Mouse (Mus musculus) layer of hippocampus, adult 9-11 months (tissue): ENCODE measurements around the gene Babam2.

Experiments used
- DNase-seq: peaks from one replicate; pipeline ENCODE4 v3.0.0; 2022

Babam2 gene

DNA sequence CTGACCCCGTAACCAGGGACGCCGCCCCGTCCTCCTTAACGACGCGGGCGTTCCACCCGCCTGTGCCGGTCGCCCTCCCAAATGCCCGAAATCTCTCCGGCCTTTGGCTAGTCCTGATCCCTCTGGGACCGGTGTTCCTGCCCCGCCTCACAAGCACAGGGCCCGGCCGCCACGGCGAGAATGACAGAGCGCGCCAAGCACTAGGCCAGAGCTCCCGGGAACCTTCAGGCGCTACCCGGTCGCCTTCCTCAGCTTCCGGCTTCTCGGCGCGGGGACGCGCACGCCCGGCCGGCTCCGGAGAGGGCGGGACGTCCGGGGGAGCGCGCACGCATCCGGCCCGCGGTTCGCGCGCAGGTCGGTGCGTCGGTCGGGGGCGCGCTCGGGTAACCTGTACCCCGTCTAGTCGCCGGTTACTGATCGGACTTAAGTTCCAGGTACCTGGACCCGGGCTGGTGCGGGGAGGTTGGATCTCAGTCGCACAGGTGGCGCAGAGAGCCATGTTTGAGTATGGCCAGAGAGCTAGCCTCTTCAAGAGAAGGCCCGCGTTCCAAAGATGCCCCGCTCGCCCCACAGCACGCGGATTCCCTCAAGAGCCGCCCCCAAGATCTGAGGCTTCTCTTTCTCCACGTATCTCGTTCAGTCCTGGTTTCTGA lies at the start of gene Babam2:
Gene Babam2, plus strand, starts transcription at position 41 of the 653 bp plus-strand sequence.
- DNase-seq = peak; percentile 89

DNA sequence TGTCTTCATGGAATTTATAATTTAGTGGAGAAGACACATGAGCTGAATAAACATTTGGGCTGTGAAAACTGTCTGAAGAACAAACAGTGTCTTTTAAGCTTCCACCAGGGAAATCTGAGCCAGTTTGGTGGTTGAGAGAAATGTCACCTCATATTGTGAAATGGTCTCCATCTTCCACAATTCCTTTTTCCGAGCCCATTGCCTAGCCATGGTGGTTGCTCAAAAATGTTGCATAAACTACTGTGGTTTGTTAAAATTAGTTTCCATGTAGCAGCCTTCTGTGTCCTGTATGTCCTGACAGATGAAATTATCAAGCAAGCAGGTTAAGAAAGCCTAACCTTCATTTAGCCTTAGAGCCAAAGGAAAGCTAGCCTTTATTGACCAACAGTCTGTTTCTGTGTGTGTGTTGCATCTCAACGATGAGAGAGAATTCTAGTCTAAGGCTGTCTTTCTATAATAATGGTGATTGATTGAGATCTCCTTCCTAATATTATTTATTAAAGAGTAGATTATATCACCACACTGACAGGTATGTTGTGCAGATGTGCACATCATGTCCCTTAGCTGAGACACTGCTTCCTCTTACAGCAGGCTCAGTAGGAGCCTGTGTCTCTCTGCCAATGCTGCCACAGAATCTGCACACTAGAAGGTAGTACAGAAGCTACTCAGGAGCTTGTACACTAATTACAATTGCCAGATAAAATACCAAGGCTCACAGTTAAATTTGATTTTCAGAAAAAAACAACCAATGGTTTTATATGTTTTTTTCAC lies 46.8 kb upstream of the Babam2 start:
- no peak for DNase-seq

DNA sequence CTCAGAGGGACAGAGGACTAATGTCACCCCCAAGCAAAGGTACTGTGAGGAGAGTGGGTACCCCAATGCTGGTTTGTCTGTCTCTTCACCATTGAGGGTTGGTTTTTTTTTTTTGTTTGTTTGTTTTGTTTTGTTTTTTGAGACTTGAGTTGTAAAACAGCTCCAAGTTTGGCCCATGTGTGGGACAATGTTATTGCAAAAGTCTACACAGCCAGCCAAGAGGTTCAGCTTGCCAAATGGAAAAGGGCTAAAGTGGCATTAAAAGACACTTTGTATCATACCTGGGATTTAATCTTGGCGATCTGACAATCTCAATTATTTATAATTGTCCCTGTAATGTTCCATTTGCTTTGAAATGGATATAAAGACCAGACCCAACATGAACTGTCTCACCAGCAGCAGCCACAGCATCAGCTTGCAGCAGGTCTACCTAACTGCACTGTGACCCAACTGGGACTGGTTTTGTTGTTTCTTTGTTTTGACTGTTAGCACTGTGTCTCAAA lies 41.7 kb upstream of the Babam2 start:
- no peak for DNase-seq

DNA sequence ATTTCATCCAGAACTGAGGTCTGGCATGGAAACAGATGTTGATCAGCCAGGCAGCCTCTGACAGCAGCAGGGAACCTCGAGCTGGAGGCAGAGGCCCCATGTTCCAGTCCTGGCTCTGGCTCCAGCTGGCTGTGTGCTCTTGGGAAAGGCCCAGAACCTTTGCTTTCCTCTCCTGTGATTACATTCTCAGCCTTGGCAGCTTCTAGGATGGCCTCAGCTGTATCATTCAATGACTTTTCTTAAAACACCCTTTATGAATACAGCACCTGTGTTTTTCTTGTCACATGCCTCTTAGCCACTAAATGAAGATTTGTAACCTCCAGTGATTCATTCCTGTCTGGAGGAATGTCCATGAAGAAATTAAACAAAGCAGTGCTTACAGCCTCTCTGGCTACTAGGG lies 31.3 kb upstream of the Babam2 start:
- no peak for DNase-seq

DNA sequence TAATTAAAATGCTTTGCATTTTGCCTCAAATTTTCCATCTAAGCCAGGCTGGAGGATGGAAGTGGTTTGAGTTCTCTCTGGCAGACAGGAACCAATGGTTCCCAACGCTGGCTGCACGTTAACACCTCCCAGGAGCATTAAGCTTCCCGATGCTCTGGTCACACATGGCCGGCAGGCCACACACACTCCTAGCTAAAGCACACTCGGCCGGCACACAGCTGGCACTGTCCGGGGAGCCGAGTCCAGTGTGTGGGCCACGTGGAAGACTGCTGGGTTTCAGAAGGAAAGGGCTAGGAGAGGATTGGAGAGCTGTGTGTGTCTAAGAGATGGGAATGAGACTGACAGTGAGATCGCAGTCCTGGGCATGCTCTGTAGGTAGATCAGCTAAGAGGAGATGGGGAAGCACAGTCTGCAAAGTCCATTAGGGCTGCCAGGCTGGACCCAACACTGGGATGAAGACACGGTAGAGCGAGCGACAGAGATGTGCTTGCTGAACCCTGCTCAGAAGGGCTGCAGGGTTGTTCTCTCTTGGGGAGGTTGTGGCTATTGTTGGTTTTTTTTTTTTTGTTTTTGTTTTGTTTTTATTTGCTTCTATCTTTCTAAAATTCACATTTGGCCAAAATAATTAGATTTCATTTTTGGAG lies 29.0 kb upstream of the Babam2 start:
- DNase-seq = no peak

DNA sequence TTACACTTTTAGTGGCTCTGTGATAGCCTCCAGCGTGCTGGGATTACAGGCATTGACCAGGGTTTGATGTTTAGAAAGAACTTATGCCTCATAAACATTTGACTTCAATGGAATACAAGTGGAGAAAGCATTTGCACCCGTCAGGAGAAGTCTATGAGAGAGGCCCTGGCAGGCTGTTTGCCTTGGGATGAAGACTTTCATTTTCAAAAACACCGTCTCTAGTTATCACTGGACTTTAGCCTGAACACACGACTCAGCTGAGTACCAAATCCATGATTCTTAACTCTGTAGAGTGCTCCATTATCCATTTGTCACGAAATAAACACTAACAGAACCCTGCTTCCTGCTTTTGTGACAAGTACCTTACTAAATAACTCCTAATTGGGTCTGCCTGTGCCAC lies 27.5 kb upstream of the Babam2 start:
- DNase-seq = no peak

DNA sequence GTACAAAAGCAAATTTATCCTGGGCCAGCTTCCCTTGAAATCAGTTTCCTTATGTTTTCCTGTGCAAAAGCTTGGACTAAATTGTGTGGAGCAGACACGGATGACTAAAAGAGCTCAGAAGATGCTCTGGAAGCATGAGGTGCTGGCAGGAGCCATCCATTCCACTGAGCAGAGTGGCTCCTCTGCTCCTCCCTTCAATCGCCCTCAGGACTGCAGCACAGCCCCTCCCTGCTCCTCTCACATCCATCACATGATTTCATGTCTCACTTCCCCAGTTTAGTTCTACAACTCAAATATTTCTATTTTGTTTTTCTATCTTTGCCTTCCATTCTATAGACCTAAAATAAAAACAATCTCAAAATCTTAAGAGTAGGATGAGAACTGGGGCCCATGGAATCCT lies 26.3 kb upstream of the Babam2 start:
- DNase-seq = no peak

DNA sequence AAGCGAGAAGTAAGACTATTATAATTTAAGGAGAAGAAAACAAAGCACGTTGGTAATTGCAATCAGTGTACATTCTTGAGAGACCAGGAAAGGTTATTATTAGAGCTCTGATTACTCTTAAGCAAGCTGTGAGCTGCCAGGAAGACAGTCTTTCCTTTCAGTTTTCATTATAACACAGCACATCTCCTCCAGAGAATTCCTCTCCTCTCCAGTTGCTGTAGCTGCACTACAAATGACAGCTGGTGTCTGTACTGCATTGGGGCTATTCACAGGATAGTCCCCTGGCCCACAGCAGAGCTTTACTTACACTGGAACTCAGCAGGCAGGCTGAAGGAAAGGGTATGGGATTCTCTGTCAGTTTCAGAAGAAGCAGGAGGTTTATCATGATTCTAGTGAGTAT lies 24.1 kb upstream of the Babam2 start:
- no peak for DNase-seq

DNA sequence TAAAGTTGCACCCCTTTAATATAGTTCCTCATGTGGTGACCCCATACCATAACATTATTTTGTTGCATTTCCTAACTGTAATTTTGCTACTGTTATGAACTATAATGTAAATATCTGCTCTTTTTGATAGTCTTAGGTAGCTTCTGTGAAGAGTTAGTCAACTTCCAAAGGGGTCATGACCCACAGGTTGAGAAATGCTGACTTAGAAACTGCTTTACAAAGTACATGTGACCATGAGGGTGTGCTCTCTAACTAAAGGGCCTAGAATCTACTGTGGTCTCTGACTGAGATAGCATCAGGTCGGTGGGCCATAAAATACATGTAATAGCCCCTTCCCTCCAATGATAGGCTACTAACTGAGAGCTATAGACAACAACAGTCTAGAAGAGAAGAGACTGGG lies 19.5 kb upstream of the Babam2 start:
- no peak for DNase-seq

DNA sequence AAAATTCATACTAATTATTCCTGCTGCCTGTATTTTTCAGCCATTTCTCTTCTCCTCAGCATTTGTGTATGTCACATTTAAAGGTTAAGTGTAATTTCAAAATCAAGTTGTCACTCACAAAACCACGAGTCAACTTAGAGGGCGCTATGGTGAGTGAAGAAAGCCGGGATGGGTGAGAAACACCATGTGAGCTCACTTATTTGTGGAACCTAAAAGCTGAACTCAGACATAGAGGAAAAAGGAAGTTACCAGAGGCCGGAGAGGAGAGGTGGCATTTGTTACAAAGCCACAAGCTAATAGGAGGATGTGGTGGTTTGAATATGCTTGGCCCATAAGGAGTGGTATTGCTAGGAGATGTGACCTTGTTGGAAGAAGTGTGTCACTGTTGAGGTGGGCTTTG lies 17.3 kb upstream of the Babam2 start:
- DNase-seq = no peak

DNA sequence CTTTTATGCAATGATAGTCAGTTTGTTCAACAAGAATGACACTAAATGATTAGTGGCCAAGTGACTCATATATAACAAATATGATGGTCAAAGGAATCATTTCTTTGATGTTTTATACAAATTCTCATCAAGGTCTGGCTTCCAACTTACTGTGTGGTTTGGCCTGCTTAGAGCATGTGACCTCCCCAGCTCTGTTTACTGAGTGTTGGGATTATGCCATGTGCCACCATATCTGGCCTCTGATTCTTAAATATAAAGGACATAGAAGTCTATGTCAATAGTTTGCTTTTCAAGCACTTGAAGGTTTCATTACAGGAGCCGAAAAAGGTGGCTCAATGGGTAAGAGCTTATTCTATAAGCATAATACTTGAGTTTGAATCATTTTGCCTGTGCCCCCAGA lies 15.2 kb upstream of the Babam2 start:
- no peak for DNase-seq

DNA sequence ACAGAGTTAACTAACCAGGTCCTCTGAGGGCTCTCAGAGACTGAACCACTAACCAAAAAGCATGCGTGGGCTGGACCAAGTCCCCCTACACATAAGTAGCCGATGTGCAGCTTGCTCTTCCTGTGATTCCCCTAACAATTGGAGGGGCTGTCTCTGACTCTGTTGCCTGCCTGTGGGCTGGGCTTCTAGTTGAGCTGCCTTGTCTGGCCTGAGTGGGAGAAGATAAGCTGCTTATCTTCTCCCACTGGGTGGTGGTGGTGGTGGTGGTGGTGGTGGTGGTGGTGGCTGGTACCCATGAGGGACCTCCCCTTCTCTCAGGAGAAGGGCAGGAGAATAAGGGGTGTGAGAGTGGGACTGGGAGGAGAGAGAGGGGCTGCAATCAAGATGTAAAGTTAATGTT lies 11.4 kb upstream of the Babam2 start:
- no peak for DNase-seq

DNA sequence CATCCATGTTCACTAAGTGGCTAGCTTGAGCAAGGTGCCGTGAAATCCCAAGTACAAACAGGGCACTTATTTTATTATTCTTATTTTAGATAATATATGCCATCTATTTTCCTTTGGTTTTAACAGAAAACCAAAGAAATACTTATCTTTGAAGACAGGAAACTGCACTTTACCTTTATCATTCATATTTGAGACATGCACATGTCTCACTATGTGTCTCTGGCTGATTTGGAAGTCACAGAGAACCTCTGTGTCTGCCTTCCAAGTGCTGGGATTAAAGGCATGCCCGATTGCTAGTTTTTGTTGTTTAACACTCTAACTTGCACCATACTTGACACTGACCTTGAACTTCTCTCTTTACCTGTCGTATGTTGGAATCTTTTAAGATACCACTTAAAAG lies 9.5 kb upstream of the Babam2 start:
- DNase-seq = no peak

DNA sequence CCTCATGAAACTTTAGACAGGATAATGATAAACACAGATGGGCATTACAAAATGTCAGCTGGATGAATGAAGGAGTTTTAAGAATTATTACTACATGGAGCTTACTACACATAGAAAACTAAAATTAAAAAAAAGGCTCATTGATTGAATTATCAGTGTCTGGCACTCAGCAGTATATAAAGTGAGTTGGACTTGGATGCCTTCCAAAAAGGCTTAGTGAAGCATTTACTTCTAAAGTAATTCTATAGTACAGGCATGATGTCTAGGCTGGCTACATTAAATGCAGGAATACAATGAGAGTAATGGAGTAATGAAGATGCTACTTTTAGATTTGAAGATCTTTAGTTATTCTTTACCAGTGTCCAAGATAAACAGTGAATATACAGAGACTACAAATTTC lies 4.3 kb upstream of the Babam2 start:
- DNase-seq = no peak

DNA sequence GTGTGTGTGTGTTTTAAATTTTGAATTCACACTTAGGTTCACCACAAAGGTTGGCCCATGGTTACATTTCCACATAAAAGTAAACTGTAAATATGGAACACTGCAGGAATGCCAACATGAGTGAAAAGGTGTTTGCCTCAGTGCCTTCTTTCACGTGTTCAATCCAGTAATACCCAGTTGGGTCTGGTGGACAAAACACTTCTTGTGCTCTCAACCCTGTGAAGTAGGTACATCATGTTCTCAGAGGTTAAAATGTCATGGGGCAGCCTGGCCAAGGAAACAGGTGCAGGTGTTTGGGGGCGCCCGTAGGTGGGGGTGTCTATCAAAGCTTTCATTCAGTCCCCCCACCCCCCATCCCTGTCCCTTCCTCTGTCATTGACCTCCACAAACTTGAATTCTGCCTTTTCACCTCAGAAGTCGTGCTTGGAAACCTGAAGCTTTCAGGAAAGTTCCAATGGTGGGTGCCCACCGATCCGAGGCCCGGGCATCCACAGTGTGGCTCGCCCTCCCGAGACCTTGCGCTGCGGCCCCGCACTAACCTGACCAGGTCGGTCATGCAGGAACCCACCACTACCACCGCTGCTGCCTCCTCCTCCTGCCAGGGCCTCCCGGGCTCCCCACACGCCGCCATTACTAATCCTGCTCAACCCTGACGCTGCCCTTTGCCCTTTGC lies 377 bp upstream of the Babam2 start, which contains the start of gene Rbks:
Gene Rbks, minus strand, starts transcription at position 657 of the 673 bp plus-strand sequence.
- no peak for DNase-seq

DNA sequence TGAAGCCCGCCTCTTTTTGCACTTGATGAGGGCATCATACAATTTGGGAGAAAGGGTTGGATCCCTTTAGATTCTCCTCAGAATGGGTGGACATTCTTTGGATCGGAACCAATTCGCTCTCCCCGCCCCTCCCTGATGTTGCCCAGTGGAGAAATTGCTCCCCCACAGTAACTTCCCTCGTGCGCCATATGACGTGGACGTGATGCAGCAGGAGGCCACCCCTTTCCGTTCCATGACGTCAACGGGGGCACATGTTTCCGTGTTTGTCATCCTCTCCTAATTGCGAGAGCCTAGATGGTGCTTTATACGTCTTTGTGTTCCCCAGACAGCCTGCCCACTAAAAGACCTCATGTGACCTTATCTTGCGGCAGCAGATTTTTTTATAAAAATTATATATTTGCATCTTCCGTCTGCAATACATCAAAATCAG lies 828 bp downstream of the Babam2 start:
- DNase-seq = peak; percentile 91

DNA sequence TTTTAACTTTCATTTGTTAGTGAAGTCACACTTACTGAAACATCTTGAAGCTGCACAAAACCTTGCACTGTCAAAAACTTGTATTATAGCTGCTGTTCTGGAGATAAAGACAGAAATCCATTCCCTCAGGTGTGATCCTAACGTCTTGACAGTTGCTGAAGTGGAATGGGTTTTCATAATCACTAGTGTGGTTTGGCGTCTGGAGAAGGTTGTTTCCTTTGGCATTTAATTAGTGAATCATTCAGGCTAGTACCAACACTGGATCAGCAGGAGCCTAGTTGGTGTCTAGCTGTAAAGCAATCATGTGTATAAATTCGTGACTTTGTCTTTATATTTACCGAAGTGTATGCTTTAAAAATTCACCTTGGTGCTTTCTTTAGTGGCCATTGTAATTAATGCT lies 1.4 kb downstream of the Babam2 start:
- DNase-seq = no peak

DNA sequence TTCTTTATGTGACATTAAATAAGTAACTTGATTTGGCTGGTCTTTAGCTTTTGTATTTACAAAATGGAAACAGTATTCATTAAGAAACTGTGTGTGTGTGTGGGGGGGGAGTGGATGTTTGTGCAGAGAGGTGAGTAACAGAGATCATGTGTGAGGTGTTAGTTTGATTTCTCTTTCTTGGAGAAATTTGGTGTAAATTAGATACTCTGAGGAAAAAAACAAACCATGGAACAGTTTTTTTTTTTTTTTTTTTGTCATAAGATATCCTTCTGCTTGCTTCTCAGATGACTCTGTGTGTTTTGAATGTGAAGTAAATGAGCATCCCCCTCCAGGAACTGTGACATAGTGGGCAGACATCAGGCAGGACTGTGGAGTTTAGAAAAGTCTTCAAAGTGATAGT lies 1.9 kb downstream of the Babam2 start:
- DNase-seq = no peak

DNA sequence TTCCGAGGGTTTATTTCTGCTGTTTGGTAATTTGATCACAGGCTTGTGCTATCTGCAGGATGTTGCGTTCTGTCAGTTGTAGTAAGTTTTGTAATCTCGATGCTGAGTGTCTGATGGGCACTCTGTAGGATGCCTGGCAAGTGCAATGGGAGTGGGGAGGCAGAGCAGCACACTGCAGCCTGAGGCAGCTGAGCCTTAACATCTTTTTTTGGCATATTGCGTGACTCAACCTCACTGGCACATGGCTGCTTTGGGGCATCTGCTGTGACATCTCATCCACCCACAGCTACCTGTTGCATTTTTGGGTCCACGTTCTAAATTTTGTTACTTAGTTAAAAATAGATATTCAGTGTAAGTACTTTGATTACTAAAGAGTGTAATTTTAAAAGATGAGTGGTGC lies 7.5 kb downstream of the Babam2 start:
- peak; percentile 89 for DNase-seq

DNA sequence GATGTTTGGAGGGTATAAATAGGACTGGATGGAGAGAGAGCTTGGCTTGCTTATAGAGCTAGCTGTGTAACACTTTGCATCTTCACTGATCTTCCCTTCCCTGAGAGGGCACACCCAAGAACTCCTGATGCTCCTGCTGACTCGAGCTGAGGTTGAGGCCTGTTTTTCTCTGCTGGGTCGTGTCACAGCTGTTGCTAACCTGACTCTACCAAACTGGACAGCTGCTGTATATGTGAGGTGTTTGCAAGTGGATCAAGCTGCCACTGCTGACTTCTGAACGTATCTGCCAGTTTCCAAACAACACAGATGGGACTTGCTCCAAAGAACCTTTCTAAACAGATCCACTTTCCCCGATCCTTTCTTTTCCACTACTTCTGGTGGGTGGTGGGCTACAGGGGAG lies 9.3 kb downstream of the Babam2 start:
- no peak for DNase-seq

DNA sequence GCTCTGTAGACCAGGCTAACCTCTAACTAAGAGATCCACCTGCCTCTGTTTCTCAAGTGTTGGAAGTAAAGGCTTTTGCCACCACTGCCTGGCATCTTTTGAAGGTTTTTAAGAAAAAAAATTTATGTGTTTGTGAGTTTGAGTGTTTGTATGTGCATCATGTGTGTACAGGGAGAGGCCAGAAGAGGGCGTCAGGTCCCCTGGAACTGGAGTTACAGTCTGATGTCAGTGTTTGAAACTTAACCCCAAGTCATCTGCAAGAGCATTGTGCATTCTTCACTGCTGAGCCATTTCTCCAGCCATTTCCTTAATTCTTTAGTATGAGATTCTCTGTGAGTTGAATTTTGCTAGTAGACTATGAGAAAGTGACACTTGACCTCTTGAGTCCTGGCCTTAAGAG lies 11.9 kb downstream of the Babam2 start:
- no peak for DNase-seq

DNA sequence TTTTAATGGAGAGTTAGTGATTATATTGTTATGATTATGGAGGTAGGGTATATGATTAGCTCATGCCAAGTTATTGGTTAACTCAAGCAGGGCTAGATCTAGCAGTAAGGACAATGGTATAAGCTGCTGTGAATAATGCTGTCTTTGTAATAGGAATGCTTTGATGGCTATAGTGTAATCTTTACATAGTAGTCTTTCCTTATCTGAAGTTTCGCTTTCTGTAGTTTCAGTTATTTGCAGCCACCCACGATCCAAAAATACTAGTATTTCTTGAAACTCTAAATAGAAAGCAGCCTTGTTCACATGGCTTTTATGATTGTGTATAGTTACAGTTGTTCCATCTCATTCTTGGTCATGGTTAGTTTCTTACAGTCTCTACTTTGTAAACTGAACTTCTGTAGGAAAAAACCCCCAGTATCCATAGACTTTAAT lies 15.8 kb downstream of the Babam2 start:
- no peak for DNase-seq

DNA sequence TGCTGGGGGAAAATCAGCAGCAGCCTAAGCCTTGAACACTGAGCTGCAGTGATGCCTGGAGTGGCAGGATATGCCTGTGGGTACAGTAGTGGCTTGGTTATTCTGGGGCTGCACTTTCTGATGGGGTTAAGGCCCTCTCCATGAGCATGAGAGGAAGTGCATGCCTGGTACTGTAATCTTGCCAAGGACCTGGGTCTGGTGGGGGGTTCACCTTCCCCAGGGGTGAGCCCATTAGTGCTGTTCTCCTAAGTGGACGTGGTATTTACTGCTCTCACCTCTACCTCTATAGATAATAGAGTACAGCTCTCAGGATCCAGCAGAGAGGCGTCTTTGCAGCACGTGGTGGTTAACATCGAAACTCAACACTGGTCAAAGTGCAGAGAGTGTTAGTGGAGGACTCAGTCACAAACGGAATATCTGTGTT lies 16.4 kb downstream of the Babam2 start:
- no peak for DNase-seq
